Mouse (Mus musculus) MEL-GATA-1-ER (cell line): Measurements from ENCODE around the gene Paqr9.

ENCODE experiments used
- DNase-seq: peaks from one replicate; pipeline ENCODE4 v3.0.0-alpha.2; 2012; ENCODE audit warnings: low read depth; ENCODE audit errors: extremely low read depth

Paqr9 gene

DNA sequence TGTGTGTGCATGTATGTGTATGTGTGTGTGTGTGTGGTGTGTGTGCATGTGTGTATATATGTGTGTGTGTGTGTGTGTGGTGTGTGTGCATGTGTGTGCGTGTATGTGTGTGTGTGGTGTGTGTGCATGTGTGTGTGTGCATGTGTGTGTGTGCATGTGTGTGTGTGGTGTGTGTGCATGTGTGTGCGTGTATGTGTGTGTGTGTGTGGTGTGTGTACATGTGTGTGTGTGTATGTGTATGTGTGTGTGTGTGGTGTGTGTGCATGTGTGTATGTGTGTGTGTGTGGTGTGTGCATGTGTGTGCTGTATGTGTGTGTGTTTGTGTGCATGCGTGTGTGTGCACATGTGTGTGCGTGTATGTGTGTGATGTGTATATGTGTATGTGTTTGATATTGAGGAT lies 14.9 kb upstream of the Paqr9 start:
- DNase-seq: no peak

DNA sequence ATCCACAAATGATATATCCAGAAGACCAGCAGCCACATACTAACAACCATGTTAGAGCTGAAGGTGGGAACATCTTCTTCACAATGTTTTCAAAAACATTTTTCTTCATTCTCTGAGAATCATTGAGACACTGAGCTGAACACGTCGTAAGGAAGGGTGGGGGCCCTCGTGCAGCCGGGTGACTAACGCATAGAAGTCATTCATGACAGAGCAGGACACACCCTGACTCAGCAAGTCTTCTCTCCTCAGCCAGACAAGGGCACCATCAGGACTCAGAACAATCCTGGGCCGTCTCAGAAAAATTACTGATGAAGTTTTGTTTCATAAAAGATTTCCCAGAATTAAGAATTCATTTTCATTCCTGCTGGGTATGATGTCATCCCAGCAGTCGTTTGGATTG lies 12.8 kb upstream of the Paqr9 start:
- no peak for DNase-seq

DNA sequence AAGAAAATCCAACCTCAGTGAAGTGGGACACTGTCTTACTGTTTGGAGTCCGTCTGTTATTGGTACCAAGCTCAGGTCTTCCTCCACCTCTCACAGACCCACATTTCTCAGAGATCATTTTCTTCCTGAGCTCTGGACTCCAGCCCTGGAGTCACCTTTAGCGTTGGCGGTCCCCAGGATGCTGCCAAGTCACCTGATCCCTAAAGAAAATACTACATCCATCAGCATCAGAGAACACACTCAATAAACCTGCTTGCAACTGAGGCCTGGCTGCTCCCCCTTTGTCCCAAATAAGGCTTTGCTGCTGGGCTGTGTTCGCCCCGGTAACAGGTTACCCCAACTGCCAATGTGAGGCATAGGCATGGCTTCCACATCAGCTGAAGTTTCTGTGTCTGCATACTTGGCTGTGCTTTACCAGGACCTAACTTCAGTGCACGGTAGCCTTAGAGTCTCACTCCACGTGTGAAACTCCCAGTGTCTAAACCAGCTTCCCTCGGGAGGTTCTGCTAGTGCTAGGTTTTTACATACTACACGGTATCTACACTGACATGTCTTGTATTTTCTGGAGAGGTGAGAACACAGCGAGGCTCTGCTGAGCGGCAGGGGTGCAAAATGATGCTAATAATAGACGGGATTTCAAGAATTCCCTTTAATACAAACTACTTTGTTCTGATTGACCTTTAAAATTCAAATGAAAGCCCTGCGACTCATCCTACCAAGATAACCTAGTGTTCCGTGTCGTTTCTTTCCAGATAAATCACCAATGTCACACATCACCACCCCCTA lies 9.6 kb upstream of the Paqr9 start:
- no peak for DNase-seq

DNA sequence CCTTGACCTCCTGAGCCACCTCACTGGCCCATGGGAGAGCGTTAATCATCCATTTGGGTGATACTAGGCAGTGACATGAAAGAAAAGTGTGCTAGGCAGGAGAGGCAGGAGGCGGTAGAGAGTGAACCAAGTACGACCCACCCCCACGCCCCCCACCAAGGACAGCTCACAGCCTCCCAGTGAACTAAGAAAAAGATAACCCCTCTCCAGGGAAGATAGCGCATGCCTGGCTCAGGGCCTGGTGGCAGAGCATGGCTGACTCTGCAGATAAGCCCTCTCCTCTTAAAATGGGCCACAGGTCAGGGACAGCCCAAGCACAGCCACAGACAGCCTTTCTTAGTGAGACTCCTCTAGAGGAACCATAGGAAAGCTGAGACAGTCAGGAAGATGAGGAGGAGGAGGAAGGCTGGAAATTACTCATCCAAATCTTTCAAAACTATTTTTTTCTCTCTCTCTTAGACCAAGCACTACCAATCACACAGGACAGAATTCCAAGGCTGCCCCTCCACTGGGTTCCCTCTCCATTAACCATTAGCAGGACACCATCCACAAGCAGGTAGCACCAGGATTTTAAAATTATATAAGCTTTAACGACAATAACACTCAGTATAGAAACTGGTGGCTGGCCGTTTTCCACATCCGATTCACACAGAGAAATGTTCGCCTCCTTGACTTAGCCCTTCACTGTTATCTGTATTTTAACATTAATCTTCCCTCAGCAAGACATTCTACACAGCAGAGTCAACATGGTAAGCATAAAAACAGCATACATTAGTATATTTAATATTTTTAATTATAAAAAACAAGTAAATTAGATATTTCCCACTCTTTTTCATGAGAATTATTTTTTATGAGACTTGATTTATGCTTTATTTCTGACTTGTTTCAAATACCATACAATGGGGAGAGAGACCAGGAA lies 8.3 kb upstream of the Paqr9 start:
- DNase-seq: peak; percentile 79

DNA sequence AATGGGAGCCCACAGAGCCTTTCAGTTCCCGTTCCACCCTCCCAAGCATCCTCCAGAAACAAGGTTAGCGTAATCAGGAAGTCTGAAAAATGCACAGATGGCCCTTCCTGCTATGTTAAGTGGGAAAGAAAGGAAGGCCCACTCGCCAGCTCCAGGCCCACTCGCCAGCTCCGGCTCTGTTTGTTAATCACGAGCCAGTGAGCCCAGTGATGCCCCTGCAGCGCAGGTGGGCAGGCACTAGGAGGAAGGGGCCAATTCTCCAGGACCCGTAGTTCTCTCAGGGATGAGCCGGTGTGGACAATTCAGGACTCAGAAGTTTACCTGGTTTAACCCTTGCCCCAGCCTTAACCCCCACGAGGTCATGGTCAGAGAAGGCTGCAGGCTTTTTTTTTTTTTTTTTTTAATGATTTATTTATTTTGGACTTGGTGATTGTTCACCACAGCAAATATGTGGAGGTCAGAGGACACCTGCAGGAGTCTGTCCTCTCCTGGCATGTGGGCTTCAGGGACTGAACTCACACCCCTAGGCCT lies 7.2 kb upstream of the Paqr9 start:
- DNase-seq: no peak

DNA sequence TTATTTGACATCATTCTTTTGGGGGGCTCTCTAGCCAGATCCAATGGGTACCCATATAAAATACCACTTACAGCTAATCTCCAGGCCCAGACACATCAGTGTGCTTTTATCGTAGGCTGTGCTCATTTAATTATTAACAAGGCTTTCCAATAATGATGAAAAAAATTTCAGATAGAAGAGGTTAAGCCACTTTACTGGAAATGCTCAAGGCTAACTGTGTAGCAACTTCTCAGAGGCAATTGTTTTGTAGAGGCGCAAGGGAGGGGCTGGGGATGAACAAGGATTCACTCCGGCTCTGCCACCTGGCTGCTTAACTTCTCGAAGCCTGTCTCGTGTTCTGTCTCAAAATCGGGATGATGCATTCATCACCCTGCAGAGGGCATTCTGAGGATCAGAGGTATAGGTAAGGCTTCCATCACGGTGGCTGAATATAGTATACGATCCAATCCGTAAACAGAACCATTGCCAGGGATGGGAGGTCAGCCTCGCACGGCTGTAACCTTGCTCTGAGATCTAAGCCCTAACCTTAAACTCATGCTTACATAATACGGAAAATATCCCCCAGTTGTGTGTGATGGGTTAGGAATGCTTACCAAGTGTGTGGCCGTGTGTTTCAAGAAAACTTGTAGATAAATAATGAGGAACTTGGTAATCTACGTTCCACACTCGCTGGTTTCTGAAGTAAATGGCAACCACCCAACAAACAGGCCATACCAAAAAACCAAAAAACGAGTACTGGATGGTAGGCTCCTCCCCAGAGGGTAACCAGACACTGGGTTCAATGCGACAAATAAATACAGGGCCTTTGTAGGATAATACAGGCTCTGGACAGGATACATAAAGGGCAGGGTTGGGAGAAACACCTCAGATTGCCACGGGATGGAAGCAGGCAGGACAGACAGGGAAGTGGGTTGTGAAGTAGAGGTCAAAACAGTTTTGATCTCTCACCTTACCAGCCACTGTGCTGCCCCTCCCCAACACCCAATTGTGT lies 4.9 kb upstream of the Paqr9 start:
- peak; percentile 99 for DNase-seq

DNA sequence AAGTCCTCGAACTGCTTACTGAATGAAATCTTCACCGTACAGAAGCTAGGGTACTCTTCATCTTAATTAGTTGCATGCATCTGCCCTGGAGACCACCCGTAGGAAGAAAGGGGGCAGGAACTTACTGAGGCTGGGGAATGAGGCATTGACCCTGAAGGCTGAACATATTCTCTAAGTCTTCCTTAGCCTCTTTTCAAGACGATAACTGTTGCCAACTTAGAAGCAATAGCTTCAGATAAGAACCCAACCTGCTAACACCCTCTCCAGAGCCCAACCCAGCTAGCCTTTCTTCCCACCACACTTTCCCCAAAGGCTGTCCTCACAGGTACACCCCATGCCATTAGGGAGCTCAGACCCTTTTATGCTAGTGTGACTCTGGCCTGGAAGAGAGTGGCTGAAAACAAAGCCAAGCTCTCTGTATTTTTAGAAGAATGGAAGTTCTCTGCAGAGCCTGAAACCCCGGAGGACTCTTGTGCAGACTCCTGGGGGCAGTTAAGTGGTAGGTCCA lies 4.2 kb upstream of the Paqr9 start:
- peak; percentile 64 for DNase-seq

DNA sequence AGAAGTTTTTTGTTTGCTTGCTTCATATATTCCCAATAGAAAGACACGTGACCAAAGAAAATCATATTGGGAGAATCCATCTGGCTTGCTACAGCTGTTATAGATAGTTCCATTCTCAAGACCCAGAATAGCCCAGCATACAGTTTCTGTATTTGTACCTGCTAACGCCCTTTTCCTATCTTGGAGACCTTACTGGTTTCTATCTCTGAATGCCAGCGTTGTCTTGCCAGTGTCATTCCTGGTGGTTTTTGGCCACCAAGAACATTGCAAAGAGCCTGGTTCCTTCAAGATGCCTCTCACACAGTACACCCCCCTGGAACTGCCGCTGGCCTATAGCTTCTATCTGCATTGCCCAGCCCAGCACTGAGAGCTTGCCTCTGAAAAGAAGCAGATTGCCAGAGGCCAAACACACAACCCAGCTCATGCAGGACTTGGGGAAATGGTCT lies 3.4 kb upstream of the Paqr9 start:
- DNase-seq: peak; percentile 82

DNA sequence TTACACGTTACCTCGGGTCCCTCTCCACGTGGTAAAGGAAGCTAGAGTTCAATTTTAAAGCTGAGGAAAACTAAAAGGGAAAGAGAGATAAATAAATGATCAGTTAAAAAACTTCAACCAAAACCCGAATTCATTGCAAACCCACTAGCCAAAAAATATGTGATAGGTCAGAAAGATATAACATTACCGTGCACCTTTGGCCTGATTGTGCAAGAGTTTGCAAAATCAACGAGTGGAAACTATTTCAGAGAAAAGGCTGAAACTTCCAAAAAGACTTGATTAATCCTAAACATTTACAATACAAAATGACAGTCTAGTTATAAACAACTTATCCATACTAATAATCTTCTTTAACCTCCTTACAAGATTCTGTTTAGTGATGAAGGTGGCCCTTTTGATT lies 1.7 kb upstream of the Paqr9 start:
- DNase-seq: no peak

DNA sequence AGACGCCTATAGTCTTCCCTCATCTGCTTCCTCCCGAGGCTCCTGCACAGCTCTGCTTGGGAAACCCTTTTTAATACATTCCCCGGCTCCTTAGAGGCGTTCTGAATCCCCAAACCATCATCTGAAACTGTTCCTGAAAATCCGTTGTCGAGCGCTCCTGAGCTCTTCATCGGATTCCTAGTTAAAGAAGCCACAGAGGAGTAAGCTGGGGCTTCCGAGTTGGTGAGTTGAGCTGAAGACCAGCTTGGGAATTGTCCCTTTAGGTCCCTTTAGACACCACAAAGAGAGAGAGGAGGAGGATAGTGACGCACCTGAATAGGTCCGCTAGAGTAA lies 765 bp upstream of the Paqr9 start:
- no peak for DNase-seq

DNA sequence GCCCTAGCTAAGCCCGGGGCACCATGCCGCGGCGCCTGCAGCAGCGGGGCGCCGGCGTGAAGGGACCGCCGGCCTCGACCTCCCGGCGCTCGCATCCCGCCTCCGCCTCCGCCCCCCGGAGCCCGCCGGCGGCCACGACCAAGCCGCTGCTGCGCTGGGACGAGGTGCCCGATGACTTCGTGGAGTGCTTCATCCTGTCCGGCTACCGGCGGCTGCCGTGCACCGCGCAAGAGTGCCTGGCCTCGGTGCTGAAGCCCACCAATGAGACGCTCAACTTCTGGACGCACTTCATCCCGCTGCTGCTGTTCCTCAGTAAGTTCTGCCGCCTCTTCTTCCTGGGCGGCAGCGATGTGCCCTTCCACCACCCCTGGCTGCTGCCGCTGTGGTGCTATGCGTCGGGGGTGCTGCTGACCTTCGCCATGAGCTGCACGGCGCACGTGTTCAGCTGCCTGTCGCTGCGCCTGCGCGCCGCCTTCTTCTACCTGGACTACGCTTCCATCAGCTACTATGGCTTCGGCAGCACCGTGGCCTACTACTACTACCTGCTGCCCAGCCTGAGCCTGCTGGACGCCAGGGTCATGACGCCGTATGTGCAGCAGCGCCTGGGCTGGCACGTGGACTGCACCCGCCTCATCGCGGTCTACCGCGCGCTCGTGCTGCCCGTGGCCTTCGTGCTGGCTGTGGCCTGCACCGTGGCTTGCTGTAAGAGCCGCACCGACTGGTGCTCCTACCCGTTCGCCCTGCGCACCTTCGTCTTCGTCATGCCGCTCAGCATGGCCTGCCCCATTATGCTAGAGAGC lies 679 bp downstream of the Paqr9 start:
- DNase-seq: no peak

DNA sequence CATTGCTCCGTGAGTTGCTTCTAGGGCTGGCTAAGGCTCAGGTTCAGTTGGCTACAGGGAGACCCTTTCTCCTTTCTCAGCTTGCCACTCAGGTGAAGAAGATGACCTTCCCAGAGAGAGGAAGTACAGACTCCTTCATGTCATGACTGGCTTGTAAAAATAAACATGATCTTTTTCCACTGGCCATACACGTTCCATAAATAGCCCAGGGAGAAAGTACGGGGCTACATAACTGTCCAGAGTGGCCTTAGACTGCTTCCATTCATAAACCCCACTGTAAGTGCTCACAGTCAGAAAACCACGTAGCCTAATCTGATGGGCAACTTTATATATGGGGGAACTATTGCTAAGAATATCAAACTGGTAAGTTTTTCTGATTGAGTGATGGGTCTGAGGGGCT lies 4.6 kb downstream of the Paqr9 start:
- DNase-seq: no peak

DNA sequence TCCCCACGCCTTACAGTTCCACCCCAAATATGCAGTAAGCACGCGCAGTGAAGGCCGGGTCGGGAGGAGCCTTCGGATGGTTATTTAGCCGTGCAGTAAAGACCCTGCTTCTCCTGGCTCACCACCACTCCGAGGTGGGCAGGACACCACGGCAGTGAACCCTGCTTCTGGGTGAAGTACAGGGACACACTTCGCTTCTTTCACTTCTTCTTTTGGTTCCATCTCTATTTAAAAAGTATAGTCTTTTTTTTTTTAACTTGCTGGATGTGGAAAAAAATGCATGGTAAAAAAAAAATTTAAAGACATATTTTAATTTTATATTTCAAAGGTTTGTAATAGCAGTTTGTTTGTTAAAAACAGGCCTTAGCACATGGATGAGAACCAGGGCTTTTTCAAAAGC lies 6.9 kb downstream of the Paqr9 start:
- no peak for DNase-seq

DNA sequence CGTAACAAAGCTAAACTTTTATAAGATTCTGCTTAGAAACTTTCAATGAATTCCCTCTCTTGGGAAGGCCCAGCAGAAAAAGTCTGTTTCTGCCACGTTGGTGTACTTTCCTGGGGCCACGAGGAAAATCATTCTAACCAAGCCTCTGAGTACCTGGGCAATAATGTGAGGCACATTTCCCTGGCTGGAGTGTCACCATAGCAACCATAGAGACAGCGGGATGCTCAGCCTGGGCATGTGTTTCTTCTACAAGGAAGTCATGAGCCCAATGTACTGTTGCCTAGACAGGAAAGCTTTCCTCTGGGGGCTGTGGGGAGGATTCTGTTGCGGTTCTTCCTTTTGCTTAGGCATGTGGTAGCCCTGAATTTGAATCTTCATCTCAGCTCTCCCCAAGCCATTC lies 7.5 kb downstream of the Paqr9 start:
- no peak for DNase-seq

DNA sequence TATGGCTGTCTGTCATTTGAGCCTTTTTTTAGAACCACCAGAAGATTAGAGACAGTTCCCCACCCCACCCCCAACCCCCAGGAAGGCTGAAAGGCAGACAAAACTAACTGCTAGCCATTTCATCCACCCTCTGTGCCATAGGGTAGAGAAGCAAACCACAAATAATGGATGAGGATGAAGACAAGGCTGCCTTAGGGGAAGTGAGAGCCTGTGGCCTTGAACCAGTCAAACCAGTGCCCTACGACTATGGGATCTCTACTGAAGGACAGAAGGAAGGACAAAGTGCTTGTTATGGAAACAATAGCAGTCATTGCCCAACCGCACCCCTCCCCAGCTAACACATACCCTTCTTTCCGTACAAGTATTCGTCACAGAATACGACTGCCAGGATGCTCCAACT lies 9.8 kb downstream of the Paqr9 start:
- DNase-seq: no peak

DNA sequence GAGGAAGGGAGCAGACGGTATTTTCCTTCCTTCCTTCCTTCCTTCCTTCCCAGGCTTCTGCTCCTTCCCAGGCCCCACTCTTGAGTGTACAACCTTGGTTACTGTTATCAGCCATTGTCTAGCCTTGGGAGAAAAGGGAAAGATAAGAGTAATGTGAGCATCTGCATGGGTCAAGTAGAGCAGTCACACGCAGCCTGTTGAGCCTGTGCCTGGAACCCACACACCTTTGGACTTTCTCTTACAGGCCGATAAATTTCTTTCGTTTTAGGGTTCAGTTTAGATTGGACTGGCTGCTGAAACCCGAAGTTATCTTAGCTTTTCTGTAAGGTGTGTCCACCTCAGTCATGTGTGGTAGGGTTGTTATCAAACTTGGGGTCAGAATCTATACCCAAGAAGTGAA lies 10.5 kb downstream of the Paqr9 start:
- no peak for DNase-seq

DNA sequence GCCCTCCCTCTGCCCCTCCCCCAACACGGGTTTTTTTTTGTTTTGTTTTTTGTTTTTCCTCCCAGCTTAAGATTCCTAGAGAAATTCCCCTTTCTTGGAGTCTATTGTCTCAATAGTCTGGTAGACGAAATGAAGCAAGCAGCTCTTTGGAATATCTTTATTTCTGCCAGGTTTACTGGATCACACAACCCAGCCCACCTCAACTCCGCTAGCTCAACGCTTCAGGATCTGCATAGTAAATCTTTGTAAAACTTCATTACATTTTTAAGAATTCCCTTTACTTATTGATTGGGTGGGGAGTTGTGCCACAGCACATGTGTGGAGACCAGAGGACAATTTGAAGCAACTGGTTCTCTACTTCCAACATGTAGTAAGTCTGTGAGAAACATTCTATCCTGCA lies 11.1 kb downstream of the Paqr9 start:
- no peak for DNase-seq

DNA sequence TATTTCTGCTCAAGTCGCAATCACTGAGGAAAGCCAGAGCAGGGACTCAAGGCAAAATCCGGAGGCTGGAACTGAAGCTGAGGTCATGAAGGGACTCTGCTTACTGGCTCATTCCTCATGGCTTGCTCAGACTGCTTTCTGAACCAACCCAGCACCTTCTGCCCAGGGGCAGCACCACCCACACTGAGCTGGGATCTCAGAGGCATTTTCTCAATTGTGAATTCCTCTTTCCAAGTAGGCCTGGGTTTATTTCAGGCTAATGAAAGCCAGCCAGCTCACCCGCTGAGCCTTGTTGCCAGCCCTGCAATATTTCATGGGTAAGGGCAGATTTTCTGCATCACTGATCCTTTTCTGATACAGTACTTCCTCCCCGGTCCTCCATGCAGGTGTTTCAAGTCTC lies 12.0 kb downstream of the Paqr9 start:
- DNase-seq: no peak

DNA sequence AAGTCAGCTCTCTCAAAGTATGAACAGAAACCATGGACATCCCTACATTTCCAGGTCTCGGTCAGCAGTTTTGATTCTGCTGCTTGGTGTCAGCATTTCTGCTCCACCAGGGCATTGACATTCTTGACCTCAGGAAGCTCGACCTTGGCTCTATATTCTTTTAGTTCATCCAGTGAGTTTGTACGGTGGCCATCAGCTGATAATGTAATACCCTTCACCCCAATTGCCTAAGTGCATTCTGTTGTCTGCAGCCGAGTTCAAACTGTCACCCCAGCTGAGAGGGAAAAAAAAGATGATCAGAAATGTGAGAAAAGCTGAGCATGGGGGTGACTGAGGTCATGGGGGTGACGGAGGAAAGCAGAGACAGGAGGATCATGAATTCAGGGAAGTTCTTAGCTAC lies 13.1 kb downstream of the Paqr9 start:
- no peak for DNase-seq

DNA sequence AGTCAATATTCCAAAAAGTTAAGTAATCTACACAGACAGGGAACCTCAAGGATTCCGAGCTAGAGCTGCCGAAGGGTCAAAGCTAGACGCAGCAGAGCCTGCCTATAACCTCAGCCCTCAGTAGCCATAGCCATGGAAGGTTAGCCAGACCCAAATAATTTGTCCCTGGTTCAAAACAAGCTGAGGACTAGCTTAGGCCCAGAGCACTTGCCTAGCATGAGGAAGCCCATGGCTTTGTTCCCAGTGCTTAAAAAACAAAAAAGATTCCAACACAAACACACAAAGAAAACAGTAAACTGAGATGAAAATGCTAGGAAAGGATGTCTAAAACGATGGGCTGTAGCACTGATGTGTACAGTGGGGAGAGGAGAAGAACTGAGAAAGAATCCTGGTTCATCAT lies 14.7 kb downstream of the Paqr9 start:
- DNase-seq: no peak
